Mouse (Mus musculus) embryonic facial prominence, embryonic 14.5 days (tissue): ENCODE data around the gene St3gal2. TPM values are rescaled to one million over a fixed set of nuclear protein-coding genes. Genes with fewer than 3 reads are reported as not detected.
"Not testable (repeated sequence)": the region's sequence is repeated elsewhere in the genome, so short reads cannot be mapped to it uniquely, and the experiment has no call there.

Experiments
- ATAC-seq: fragments of 200-750 bp; cut with Nextera tagmentation; 2 replicates; pipeline ENCODE4 v1.8.0; 2017; ENCODE audit warnings: low read depth, moderate number of reproducible peaks, moderate TSS enrichment
- DNase-seq: peaks from one replicate; pipeline ENCODE4 v3.0.0-alpha.2; 2015; ENCODE audit warnings: low spot score
- H3K27ac ChIP-seq: fragments of 300-500 bp; sonication (generic); replicated peaks from 2 replicates; pipeline ENCODE4 v1.5.1; 2014; ENCODE audit warnings: low read depth, mild to moderate bottlenecking, low read length, moderate library complexity
- H3K27me3 ChIP-seq: fragments of 300-500 bp; sonication (generic); replicated peaks from 2 replicates; pipeline ENCODE4 v1.6.1; 2014; ENCODE audit warnings: low read length; ENCODE audit not compliant: control insufficient read depth, insufficient read depth
- H3K36me3 ChIP-seq: fragments of 300-500 bp; sonication (generic); 2 replicates; pipeline ENCODE4 v1.6.1; 2014; ENCODE audit warnings: low read length, mixed read lengths; ENCODE audit not compliant: control insufficient read depth, insufficient read depth
- H3K4me1 ChIP-seq: fragments of 300-500 bp; sonication (generic); 2 replicates; pipeline ENCODE4 v1.6.1; 2014; ENCODE audit warnings: antibody characterized with exemption, low read length; ENCODE audit not compliant: control insufficient read depth, insufficient read depth
- H3K4me2 ChIP-seq: fragments of 300-500 bp; sonication (generic); 2 replicates; pipeline ENCODE4 v1.6.1; 2014; ENCODE audit warnings: low read depth, mild to moderate bottlenecking, low read length, moderate library complexity, mixed read lengths
- H3K4me3 ChIP-seq: fragments of 300-500 bp; sonication (generic); 2 replicates; pipeline ENCODE4 v1.5.1; 2014; ENCODE audit warnings: low read depth, mild to moderate bottlenecking, low read length
- H3K9ac ChIP-seq: fragments of 300-500 bp; sonication (generic); 2 replicates; pipeline ENCODE4 v1.6.1; 2014; ENCODE audit warnings: low read depth, mild to moderate bottlenecking, low read length, moderate library complexity, mixed read lengths
- H3K9me3 ChIP-seq: fragments of 300-500 bp; sonication (generic); 2 replicates; pipeline ENCODE4 v1.6.1; 2016; ENCODE audit warnings: low read length; ENCODE audit not compliant: control insufficient read depth
- WGBS: fragments of 180-500 bp; shearing (Covaris S2); extraction: QIAGEN DNeasy Blood & Tissue Kit; methylation state at CpG from one replicate; pipeline ENCODE4 v1.1.7; 2014; 5-methylcytosine and 5-hydroxymethylcytosine counted together
- polyA plus RNA-seq: library from polyadenylated mRNA; unstranded; fragments of >200 nt; fragmentation: Nextera tagmentation; extraction: Ambion mirVana; gene quantifications from 2 replicates; pipeline ENCODE4 v1.2.1, GENCODE M21; 2014

Gene St3gal2
- polyA plus RNA-seq, 1 experiment from 2014 or later = 19.4 TPM

- no peak within 1 kb of the TSS for H3K27ac ChIP-seq
- peak; percentile 96 for ATAC-seq
These were observed 17.7 kb upstream of the St3gal2 start, which contains the start of gene Fuk for GRCm38 (mm10) chr8:110901839-110902578. Fuk (minus strand) TSS chr8:110902488.

GRCm38 (mm10) chr8:110902579-110902965, 17.1 kb upstream of the St3gal2 start:
- WGBS = 62% methylated on average over 2 of the region's 2 CpGs
- Histone ChIP-seq H3K4me2 (peak overlapping the region; percentile 64), H3K27ac (no peak overlapping the region), H3K9me3 (no peaks in the 10 kb centered on the region), H3K36me3 (peaks cover 5% of the 10 kb centered on the region), H3K4me1 (0 out of 2 replicates have a peak, but pooled peaks cover 3% of the 10 kb centered on the region), H3K27me3 (no peaks in the 10 kb centered on the region), H3K4me3 (peak overlapping the region; percentile 74), H3K9ac (peak overlapping the region; percentile 85; the same call in 1 of the 2 replicates)
- ATAC-seq (no peak), DNase-seq (no peak)

More at GRCm38 (mm10) chr8:110901839-110902578, 17.7 kb upstream of the St3gal2 start, which contains the start of gene Fuk:
- H3K36me3 ChIP-seq = peaks cover 5% of the 10 kb centered on the region
- 0 out of 2 replicates have a peak, but pooled peaks cover 3% of the 10 kb centered on the region for H3K4me1 ChIP-seq
- WGBS = 2% methylated on average over 30 of the region's 30 CpGs
- H3K27me3 ChIP-seq = no peaks in the 10 kb centered on the region
- peak within 1 kb of the TSS; percentile 64 for H3K4me2 ChIP-seq
- peak within 1 kb of the TSS; percentile 85 for H3K9ac ChIP-seq
- peak; percentile 92 for DNase-seq
- H3K4me3 ChIP-seq = peak within 1 kb of the TSS; percentile 74
- no peaks in the 10 kb centered on the region for H3K9me3 ChIP-seq

GRCm38 (mm10) chr8:110905404-110905803, 14.3 kb upstream of the St3gal2 start:
- 92% methylated on average over 6 of the region's 6 CpGs for WGBS
- ATAC-seq = no peak
- no peak for DNase-seq

GRCm38 (mm10) chr8:110906682-110907081, 13.0 kb upstream of the St3gal2 start:
- no peaks in the 10 kb centered on the region for H3K27me3 ChIP-seq
- H3K27ac ChIP-seq = no peak overlapping the region
- H3K9ac ChIP-seq = no peak overlapping the region
- DNase-seq (no peak), ATAC-seq (no peak)
- no peak overlapping the region for H3K4me2 ChIP-seq
- 89% methylated on average over 1 of the region's 1 CpGs for WGBS
- H3K9me3 ChIP-seq = no peaks in the 10 kb centered on the region
- no peaks in the 10 kb centered on the region for H3K36me3 ChIP-seq
- H3K4me1 ChIP-seq = 0 out of 2 replicates have a peak, but pooled peaks cover under 1% of the 10 kb centered on the region
- H3K4me3 ChIP-seq = no peak overlapping the region

More at GRCm38 (mm10) chr8:110905404-110905803, 14.3 kb upstream of the St3gal2 start:
- Histone ChIP-seq H3K9me3 (no peaks in the 10 kb centered on the region), H3K27ac (no peak overlapping the region), H3K27me3 (no peaks in the 10 kb centered on the region), H3K4me1 (0 out of 2 replicates have a peak, but pooled peaks cover 3% of the 10 kb centered on the region), H3K36me3 (no peaks in the 10 kb centered on the region), H3K4me2 (no peak overlapping the region), H3K9ac (no peak overlapping the region), H3K4me3 (no peak overlapping the region)

- not testable (repeated sequence) for DNase-seq, H3K27me3 ChIP-seq, H3K27ac ChIP-seq, H3K36me3 ChIP-seq, ATAC-seq, H3K9me3 ChIP-seq, H3K4me3 ChIP-seq, H3K4me2 ChIP-seq, H3K9ac ChIP-seq, H3K4me1 ChIP-seq
These were observed 9.9 kb upstream of the St3gal2 start for GRCm38 (mm10) chr8:110909850-110910249.

- Histone ChIP-seq H3K9ac (no peak overlapping the region), H3K27me3 (no peaks in the 10 kb centered on the region), H3K27ac (no peak overlapping the region), H3K4me1 (no peaks in the 10 kb centered on the region), H3K9me3 (no peaks in the 10 kb centered on the region), H3K36me3 (no peaks in the 10 kb centered on the region), H3K4me2 (no peak overlapping the region), H3K4me3 (no peak overlapping the region)
- WGBS = 84% methylated on average over 15 of the region's 15 CpGs
- ATAC-seq (no peak), DNase-seq (no peak)
These were observed 7.8 kb upstream of the St3gal2 start for GRCm38 (mm10) chr8:110911576-110912570.

GRCm38 (mm10) chr8:110917415-110917814, 2.3 kb upstream of the St3gal2 start:
- no peak overlapping the region for H3K9ac ChIP-seq
- no peak overlapping the region for H3K27ac ChIP-seq
- H3K9me3 ChIP-seq = no peaks in the 10 kb centered on the region
- no peak overlapping the region for H3K4me2 ChIP-seq
- no peaks in the 10 kb centered on the region for H3K27me3 ChIP-seq
- ATAC-seq (no peak), DNase-seq (peak; percentile 66)
- peaks cover 16% of the 10 kb centered on the region for H3K4me1 ChIP-seq
- 50% methylated on average over 2 of the region's 2 CpGs for WGBS
- H3K36me3 ChIP-seq = no peaks in the 10 kb centered on the region
- no peak overlapping the region for H3K4me3 ChIP-seq

- Histone ChIP-seq H3K9me3 (no peaks in the 10 kb centered on the region), H3K9ac (no peak overlapping the region), H3K27me3 (no peaks in the 10 kb centered on the region), H3K36me3 (no peaks in the 10 kb centered on the region), H3K4me3 (no peak overlapping the region), H3K4me1 (peaks cover 18% of the 10 kb centered on the region), H3K4me2 (no peak overlapping the region), H3K27ac (no peak overlapping the region)
- ATAC-seq (no peak), DNase-seq (no peak)
- 85% methylated on average over 11 of the region's 11 CpGs for WGBS
These were observed 1.7 kb upstream of the St3gal2 start for GRCm38 (mm10) chr8:110918027-110918426.
